Mouse (Mus musculus) limb, embryonic 14.5 days (tissue): ENCODE results near the gene Cdh22. TPM values are rescaled to one million over a fixed set of nuclear protein-coding genes. Genes with fewer than 3 reads are reported as not detected.

ENCODE experiments used
- ATAC-seq: fragments of 200-750 bp; cut with Nextera tagmentation; 2 replicates; pipeline ENCODE4 v1.8.0; 2017; ENCODE audit warnings: low read depth, moderate number of reproducible peaks, moderate TSS enrichment; ENCODE audit not compliant: low FRiP score
- DNase-seq: peaks from one replicate; pipeline ENCODE4 v3.0.0-alpha.2; 2015; ENCODE audit warnings: low spot score
- H3K27ac ChIP-seq: fragments of 300-500 bp; sonication (generic); replicated peaks from 2 replicates; pipeline ENCODE4 v1.5.1; 2014; ENCODE audit warnings: low read depth, mild to moderate bottlenecking, low read length, moderate library complexity, mixed read lengths
- H3K27me3 ChIP-seq: fragments of 300-500 bp; sonication (generic); 2 replicates; pipeline ENCODE4 v1.6.1; 2014; ENCODE audit warnings: low read length, mixed read lengths; ENCODE audit not compliant: control insufficient read depth, insufficient read depth
- H3K36me3 ChIP-seq: fragments of 300-500 bp; sonication (generic); 2 replicates; pipeline ENCODE4 v1.6.1; 2014; ENCODE audit warnings: mild to moderate bottlenecking, low read length, moderate library complexity, mixed read lengths; ENCODE audit not compliant: control insufficient read depth, insufficient read depth
- H3K4me1 ChIP-seq: fragments of 300-500 bp; sonication (generic); 2 replicates; pipeline ENCODE4 v1.6.1; 2014; ENCODE audit warnings: antibody characterized with exemption, low read length, mixed read lengths; ENCODE audit not compliant: control insufficient read depth, insufficient read depth
- H3K4me2 ChIP-seq: fragments of 300-500 bp; sonication (generic); replicated peaks from 2 replicates; pipeline ENCODE4 v1.6.1; 2014; ENCODE audit warnings: low read depth, mild to moderate bottlenecking, low read length, moderate library complexity; ENCODE audit not compliant: severe bottlenecking
- H3K4me3 ChIP-seq: fragments of 300-500 bp; sonication (generic); replicated peaks from 2 replicates; pipeline ENCODE4 v1.5.1; 2014; ENCODE audit warnings: low read length
- H3K9ac ChIP-seq: fragments of 300-500 bp; sonication (generic); 2 replicates; pipeline ENCODE4 v1.6.1; 2014; ENCODE audit warnings: mild to moderate bottlenecking, low read depth, low read length, moderate library complexity; ENCODE audit not compliant: severe bottlenecking
- H3K9me3 ChIP-seq: fragments of 300-500 bp; sonication (generic); 2 replicates; pipeline ENCODE4 v1.6.1; 2016; ENCODE audit warnings: low read length; ENCODE audit not compliant: control insufficient read depth
- POLR2A ChIP-seq: fragments of 200-500 bp; IDR thresholded peaks from 2 replicates; pipeline ENCODE4 v1.8.0; 2012; ENCODE audit warnings: inconsistent platforms, mild to moderate bottlenecking, moderate library complexity, borderline replicate concordance; ENCODE audit not compliant: insufficient read depth, insufficient read length; ENCODE audit errors: extremely low read depth
- WGBS: fragments of 180-500 bp; shearing (Covaris S2); extraction: QIAGEN DNeasy Blood & Tissue Kit; methylation state at CpG from one replicate; pipeline ENCODE4 v1.1.7; 2014; 5-methylcytosine and 5-hydroxymethylcytosine counted together
- polyA plus RNA-seq, 2 experiments: library from polyadenylated mRNA; depleted of rRNA in 1 of 2; stranded (reverse) in 1 of 2; unstranded in 1 of 2; fragments of >200 nt; fragmentation: Nextera tagmentation in 1 of 2; extraction: Ambion mirVana in 1 of 2; gene quantifications; 2 replicates each; pipeline versions ENCODE4 v1.2.1 to v1.2.3; 2012 to 2014

Gene Cdh22
- polyA plus RNA-seq, 2 experiments, result 0.30 to 0.40 TPM

DNA sequence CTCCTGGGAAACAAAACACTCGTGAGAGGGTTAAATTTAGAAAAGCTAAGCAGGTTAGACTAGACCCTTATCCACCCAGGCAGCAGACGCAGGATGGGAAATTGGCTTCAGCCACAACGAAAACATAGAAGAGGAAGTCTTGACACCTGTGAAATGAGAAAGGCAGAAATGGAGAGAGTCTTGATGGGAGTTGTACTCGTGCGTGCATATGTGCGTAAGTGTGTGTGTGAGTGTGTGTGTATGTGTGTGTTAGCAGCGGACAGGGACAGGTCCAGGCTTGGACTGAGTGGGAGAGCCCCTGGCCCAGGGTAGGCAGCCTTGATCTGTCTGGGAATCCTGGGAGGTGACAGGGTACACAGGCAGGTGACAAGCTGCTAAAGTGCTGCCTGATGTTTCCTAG lies 36.2 kb upstream of the Cdh22 start:
- Histone ChIP-seq H3K9me3 (no peaks in the 10 kb centered on the region), H3K9ac (no peak overlapping the region), H3K4me1 (0 out of 2 replicates have a peak, but pooled peaks cover 2% of the 10 kb centered on the region), H3K4me3 (no peak overlapping the region), H3K27ac (no peak overlapping the region), H3K36me3 (no peaks in the 10 kb centered on the region), H3K4me2 (no peak overlapping the region), H3K27me3 (0 out of 2 replicates have a peak, but pooled peaks cover 4% of the 10 kb centered on the region)
- no peak for DNase-seq
- no peak for TF ChIP-seq POLR2A
- no peak for ATAC-seq
- WGBS, result 47% methylated on average over 7 of the region's 7 CpGs

DNA sequence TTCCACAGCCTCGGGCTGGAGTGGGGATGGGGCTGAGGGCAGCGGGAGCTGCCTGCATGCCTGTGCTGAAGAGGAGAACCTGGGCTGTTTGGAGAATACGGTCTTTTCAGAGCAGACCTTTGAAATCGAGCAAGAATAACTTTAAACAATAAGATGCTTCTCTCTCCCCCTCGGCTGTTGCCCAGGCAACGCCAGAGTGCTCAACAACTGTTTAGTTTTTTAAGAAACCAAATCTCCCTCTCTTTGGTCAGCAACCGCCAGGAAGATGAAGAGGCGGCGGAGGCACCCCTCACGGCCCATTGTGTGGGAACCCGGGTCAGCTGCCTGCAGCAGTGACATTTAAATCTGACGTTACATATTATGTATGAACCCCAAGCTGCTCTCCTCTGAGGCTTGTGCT lies 32.1 kb upstream of the Cdh22 start:
- Histone ChIP-seq H3K9ac (no peak overlapping the region), H3K4me3 (no peak overlapping the region), H3K4me2 (no peak overlapping the region), H3K4me1 (no peaks in the 10 kb centered on the region), H3K9me3 (no peaks in the 10 kb centered on the region), H3K27me3 (0 out of 2 replicates have a peak, but pooled peaks cover 4% of the 10 kb centered on the region), H3K27ac (no peak overlapping the region), H3K36me3 (no peaks in the 10 kb centered on the region)
- no peak for TF ChIP-seq POLR2A
- ATAC-seq (no peak), DNase-seq (no peak)
- 22% methylated on average over 12 of the region's 12 CpGs for WGBS

GRCm38 (mm10) chr2:165263861-165264260 lies 29.2 kb upstream of the Cdh22 start:
- TF ChIP-seq POLR2A, result no peak
- Histone ChIP-seq H3K9me3 (no peaks in the 10 kb centered on the region), H3K36me3 (no peaks in the 10 kb centered on the region), H3K4me1 (no peaks in the 10 kb centered on the region), H3K27ac (no peak overlapping the region), H3K27me3 (0 out of 2 replicates have a peak, but pooled peaks cover 4% of the 10 kb centered on the region), H3K9ac (no peak overlapping the region), H3K4me2 (no peak overlapping the region), H3K4me3 (no peak overlapping the region)
- no peak for DNase-seq
- WGBS, result 68% methylated on average over 7 of the region's 7 CpGs
- ATAC-seq, result no peak

DNA sequence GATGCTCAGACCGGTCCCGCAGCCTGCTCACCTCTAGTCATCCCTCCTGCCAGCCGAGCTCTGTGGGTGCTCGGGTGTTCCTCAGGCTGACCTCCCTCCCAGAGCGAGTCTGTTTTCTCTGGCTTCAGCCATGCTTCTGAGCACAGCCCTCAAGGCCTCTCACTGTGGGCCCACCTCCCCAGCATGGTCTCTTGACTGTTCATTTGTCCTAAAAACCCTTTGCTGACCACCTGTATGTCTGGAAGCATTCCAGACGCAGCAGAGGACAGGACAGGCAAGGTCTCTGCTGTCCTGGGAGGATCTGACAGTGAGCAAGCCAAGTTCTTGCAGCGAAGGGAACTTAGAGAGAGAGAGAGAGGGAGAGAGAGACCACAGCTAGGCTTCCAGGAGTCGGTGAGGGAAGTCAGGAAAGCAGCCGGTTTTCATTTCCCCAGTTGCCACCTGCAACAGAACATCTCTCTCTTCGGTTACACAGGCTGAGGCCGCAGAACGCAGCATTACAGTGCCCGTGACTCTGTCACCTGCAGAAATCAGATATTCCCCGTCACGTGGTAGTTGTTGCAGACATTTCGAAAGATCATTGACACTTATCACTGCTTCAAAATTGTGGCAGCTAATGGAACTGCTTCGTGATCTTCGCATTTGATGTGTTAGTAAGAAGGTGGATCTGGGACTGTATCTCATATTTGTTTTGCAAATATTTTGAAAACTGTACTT lies 27.8 kb upstream of the Cdh22 start:
- no peak overlapping the region for H3K9ac ChIP-seq
- WGBS, result 52% methylated on average over 18 of the region's 18 CpGs
- no peak overlapping the region for H3K4me3 ChIP-seq
- H3K36me3 ChIP-seq, result no peaks in the 10 kb centered on the region
- no peaks in the 10 kb centered on the region for H3K4me1 ChIP-seq
- TF ChIP-seq POLR2A, result no peak
- 0 out of 2 replicates have a peak, but pooled peaks cover 4% of the 10 kb centered on the region for H3K27me3 ChIP-seq
- no peak for ATAC-seq
- no peak overlapping the region for H3K27ac ChIP-seq
- no peak for DNase-seq
- H3K9me3 ChIP-seq, result no peaks in the 10 kb centered on the region
- H3K4me2 ChIP-seq, result no peak overlapping the region

DNA sequence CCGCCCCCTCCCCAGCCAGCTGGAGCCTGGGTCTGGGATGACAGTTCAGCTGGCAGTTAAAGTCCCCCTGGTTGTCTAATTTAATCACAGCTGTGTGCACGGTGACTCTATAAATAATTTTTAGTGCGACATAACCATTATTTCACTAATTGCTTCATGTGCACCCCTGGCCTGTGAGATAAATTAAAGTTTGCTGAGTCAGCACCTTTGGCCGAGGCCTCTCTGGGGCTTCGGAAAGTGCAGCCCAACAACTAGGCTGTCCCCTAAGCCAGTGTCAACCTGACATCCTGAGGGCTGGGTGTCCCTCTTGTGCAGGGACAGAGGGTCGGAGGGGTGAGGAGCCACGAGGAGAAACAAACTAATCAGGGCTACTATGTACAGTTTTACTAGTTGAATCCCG lies 25.2 kb upstream of the Cdh22 start:
- no peak for TF ChIP-seq POLR2A
- Histone ChIP-seq H3K4me2 (no peak overlapping the region), H3K27ac (no peak overlapping the region), H3K27me3 (no peaks in the 10 kb centered on the region), H3K4me1 (no peaks in the 10 kb centered on the region), H3K9me3 (no peaks in the 10 kb centered on the region), H3K36me3 (no peaks in the 10 kb centered on the region), H3K4me3 (no peak overlapping the region), H3K9ac (no peak overlapping the region)
- no peak for DNase-seq
- 70% methylated on average over 8 of the region's 8 CpGs for WGBS
- ATAC-seq, result no peak
